Mouse (Mus musculus): ENCODE data around the gene Gal3st3. TPM values are rescaled to one million over a fixed set of nuclear protein-coding genes. Genes with fewer than 3 reads are reported as not detected.

Gal3st3 gene
- polyA plus RNA-seq, 1 experiment from 2014 or later = 10.8 TPM

DNA sequence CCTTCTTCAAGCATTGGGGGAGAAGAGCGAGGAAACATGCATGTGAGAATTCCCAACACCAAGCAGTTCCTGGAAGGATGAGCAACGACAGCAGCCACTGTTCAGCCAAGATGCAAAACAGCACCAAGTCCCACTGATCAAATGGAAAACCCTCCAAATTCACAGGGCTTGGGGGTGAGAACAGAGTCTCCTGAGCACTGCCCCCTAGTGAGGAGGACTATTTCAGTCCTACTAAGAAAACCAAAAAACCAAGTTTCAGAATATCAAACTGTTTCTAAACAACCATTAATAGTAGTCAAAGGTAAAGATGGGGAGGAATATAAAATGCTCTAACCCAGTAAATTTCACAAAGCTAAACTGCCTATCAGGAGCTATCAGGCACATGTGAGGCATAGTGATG lies 21.6 kb upstream of the Gal3st3 start:
- Histone ChIP-seq H3K4me1 (peaks cover 20% of the 10 kb centered on the region), H3K4me3 (no peak overlapping the region), H3K27ac (replicated peaks) (no peak overlapping the region), H3K36me3 (peaks cover 78% of the 10 kb centered on the region), H3K27me3 (ENCODE audit: low read depth, poor library complexity, severe bottlenecking) (no peaks in the 10 kb centered on the region), H3K9me3 (replicated peaks) (no peaks in the 10 kb centered on the region)
- WGBS = 86% methylated on average over 2 of the region's 2 CpGs
- DNase-seq (ENCODE audit: low spot score) = no peak

DNA sequence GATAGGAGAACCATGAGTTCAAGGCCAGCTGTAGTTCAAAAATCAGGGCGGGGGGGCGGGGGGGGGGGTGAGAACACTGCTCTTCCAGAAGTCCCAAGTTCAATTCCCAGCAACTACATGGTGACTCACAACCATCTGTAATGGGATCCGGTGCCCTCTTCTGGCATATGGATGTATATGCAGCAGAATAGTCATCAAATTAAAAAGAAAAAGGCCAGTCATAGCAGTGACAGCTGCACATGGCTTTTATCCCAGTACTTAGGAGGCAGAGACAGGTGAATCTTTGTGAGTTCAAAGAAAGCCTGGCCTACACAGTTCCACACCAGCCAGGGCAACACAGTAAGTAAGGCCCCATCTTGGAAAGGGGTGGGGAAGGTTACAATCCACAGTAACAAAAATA lies 21.0 kb upstream of the Gal3st3 start:
- no peaks in the 10 kb centered on the region for H3K27me3 ChIP-seq (ENCODE audit: low read depth, poor library complexity, severe bottlenecking)
- H3K36me3 ChIP-seq = peaks cover 84% of the 10 kb centered on the region
- WGBS = 94% methylated on average over 3 of the region's 3 CpGs
- DNase-seq (ENCODE audit: low spot score) = no peak
- no peak overlapping the region for H3K27ac ChIP-seq (replicated peaks)
- peaks cover 14% of the 10 kb centered on the region for H3K4me1 ChIP-seq
- no peaks in the 10 kb centered on the region for H3K9me3 ChIP-seq (replicated peaks)
- no peak overlapping the region for H3K4me3 ChIP-seq

DNA sequence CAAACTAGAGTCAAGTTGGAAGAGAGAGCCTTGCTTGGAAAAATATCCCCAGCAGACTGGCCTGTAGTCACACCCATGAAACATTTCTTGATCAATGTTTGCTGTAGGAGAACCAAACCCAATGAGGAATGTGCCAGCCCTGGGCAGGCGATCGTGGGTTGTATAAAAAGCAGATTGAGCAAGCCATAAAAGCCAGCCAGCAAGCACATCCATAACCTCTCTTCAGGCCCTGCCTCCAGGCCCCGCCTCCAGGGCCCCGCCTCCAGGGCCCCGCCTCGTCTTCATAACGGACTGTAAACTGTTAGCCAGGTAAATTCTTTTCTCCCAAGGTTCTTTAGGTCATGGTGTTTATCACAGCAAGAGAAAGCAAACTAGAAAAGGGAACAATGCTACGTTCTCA lies 19.8 kb upstream of the Gal3st3 start:
- Histone ChIP-seq H3K4me3 (no peak overlapping the region), H3K27me3 (ENCODE audit: low read depth, poor library complexity, severe bottlenecking) (no peaks in the 10 kb centered on the region), H3K4me1 (peaks cover 6% of the 10 kb centered on the region), H3K36me3 (peaks cover 97% of the 10 kb centered on the region), H3K27ac (replicated peaks) (no peak overlapping the region), H3K9me3 (replicated peaks) (no peaks in the 10 kb centered on the region)
- DNase-seq (ENCODE audit: low spot score) = no peak
- 87% methylated on average over 8 of the region's 8 CpGs for WGBS

DNA sequence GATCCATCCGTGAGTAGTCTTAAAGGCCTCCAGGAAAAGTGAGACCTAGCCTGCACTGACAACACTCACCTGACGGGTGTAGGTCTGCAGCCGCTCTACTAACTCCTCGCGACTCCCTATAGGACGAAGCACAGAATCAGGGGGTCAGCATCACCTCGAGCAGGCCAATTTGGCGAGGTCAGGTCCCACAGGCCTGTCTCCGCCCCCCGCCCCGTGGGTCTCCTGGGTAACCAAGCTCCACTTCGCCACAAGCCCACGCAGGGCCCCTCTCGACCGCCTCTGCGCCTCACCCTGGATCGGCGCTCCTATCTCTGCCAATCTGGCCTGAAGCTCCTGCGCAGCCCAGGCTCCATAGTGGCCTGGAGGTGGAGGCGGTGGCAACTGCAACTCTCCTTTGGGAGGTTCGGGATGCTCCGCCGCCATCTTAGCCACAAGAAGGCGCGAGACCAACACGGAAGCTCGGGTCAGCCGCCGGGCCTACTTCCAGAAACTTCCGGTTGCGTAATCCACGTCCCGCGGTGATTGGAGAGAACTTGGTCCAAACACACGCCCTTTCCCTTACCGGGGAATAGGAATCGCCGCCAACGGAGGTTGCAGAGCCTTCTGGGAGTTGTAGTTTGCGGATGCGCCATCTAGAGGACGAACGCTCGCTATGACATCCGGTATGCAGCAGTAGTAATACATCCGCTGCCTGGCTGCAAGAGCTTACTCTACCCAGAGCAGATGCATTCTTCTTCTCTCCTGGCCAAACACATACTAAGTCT lies 3.0 kb upstream of the Gal3st3 start, which contains the start of gene Sf3b2:
Sf3b2 (minus strand) TSS at position 484 of the 764 bp plus-strand sequence.
- H3K4me1 ChIP-seq = peaks cover 53% of the 10 kb centered on the region
- H3K9me3 ChIP-seq (replicated peaks) = no peaks in the 10 kb centered on the region
- peaks cover 43% of the 10 kb centered on the region for H3K36me3 ChIP-seq
- peak within 1 kb of the TSS; percentile 96 for H3K27ac ChIP-seq (replicated peaks)
- peak within 1 kb of the TSS; percentile 95 for H3K4me3 ChIP-seq
- DNase-seq (ENCODE audit: low spot score) = peak; percentile 98
- H3K27me3 ChIP-seq (ENCODE audit: low read depth, poor library complexity, severe bottlenecking) = no peaks in the 10 kb centered on the region
- WGBS = under 1% methylated on average over 46 of the region's 46 CpGs

DNA sequence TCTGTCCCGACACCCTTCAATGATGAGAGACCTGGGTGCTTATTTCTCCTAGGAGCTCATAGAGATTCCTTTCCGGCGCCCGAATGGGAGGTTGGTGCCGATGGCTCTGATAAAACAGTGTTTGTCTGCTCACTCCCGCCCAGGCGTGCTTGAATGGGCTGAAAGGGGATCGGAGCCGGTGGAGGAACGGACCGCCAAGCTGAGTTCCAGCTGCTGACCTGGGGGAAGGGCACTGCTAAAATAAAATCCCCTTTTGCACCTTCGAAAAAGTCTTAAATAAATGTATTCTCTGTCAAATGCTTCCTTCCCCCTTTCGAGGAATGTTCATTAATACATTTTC lies 2.4 kb upstream of the Gal3st3 start:
- H3K27ac ChIP-seq (replicated peaks) = peak overlapping the region; percentile 96
- 7% methylated on average over 13 of the region's 13 CpGs for WGBS

DNA sequence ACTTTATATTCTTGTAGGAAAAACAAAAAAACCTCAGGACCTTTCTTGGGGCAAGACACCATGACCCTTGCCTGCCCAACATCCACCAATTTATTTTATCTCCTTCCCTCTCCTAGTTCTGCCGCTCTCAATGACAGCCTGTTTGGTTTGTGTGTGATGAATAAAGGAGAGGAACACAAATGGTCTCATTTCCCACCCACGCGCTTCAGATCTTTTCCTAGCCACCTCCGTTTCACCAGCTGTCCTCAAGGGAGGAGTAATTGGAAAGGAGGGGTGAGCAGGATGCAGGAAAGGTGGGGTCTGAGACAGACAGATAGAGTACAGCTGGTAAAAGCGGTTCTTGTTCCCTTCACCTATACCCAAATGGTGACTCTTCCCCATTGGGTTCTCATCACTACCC lies 1.5 kb upstream of the Gal3st3 start:
- Histone ChIP-seq H3K9me3 (replicated peaks) (no peaks in the 10 kb centered on the region), H3K27ac (replicated peaks) (0 out of 2 replicates have a peak overlapping the region, but pooled peaks have one; percentile 96), H3K27me3 (ENCODE audit: low read depth, poor library complexity, severe bottlenecking) (no peaks in the 10 kb centered on the region), H3K36me3 (peaks cover 28% of the 10 kb centered on the region), H3K4me3 (peak overlapping the region; percentile 95; the same call in 1 of the 2 replicates), H3K4me1 (peaks cover 53% of the 10 kb centered on the region)
- WGBS = 85% methylated on average over 5 of the region's 5 CpGs
- no peak for DNase-seq (ENCODE audit: low spot score)

More for the DNA sequence above, 2.4 kb upstream of the Gal3st3 start:
- DNase-seq (ENCODE audit: low spot score) = no peak
- Histone ChIP-seq H3K4me1 (peaks cover 53% of the 10 kb centered on the region), H3K36me3 (peaks cover 37% of the 10 kb centered on the region), H3K9me3 (replicated peaks) (no peaks in the 10 kb centered on the region), H3K4me3 (peak overlapping the region; percentile 95), H3K27me3 (ENCODE audit: low read depth, poor library complexity, severe bottlenecking) (no peaks in the 10 kb centered on the region)

DNA sequence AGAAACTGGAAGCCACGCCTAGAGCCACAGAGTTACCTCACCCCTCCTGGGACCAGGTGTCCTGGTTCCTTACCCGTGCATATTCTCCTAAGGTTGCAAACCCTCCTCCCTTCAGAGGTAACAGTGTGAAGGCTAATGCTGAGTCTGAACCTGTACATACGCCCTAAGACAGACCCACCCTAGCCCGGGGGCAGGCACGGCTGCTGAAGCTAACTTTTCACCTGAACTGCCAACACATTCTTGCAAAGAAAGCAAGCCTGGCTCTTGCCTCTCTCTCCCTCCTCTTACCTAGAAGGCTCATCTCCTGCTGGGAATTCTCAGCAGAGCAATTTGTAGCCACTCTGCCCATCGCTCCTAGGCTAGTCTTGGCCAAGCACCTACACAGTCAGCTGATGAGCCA lies 2.5 kb downstream of the Gal3st3 start:
- Histone ChIP-seq H3K9me3 (replicated peaks) (no peaks in the 10 kb centered on the region), H3K4me3 (no peak overlapping the region), H3K27ac (replicated peaks) (no peak overlapping the region), H3K36me3 (peaks cover 22% of the 10 kb centered on the region), H3K4me1 (peaks cover 39% of the 10 kb centered on the region), H3K27me3 (ENCODE audit: low read depth, poor library complexity, severe bottlenecking) (no peaks in the 10 kb centered on the region)
- no peak for DNase-seq (ENCODE audit: low spot score)
- WGBS = 85% methylated on average over 6 of the region's 6 CpGs

DNA sequence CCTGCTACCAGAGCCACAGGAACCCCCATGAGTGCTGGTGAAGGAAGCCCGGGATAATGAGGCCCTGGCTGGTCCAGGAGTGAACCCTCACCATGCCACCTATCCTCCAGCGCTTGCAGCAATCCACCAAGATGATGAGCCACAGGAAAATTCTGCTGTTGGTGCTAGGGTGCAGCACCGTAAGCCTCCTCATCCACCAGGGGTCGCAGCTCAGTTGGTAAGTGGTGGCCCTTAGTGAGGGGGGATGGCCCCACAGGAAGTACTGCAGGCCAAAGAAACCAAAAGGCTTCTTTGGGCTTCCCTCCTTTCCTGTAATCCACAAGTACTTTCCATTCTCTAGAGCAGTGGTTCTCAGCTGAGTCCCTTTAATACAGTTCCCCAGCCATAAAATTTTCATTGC lies 4.3 kb downstream of the Gal3st3 start:
- peak; percentile 45 for DNase-seq (ENCODE audit: low spot score)

DNA sequence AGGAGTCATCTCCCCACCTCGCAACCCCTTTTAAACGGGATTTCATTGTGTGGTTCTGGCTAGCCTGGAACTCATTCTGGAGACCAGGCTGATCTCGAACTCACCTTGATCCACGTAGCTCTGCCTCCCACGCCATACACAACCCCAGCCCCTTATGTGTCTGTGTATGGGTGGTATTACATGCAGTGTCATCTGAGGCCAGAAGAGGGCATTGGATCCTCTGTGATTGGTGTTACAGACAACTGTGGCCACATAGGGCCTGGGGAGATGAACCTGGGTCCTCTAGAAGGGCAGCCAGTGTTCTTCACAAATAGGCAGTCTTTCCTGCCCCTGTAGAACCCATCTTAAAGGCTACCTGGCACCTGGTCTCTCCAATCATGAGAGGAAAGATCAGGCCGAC lies 8.1 kb downstream of the Gal3st3 start:
- Histone ChIP-seq H3K9me3 (replicated peaks) (peaks cover 12% of the 10 kb centered on the region), H3K27me3 (ENCODE audit: low read depth, poor library complexity, severe bottlenecking) (peaks cover 21% of the 10 kb centered on the region), H3K27ac (replicated peaks) (no peak overlapping the region), H3K36me3 (peaks cover 53% of the 10 kb centered on the region), H3K4me3 (no peak overlapping the region), H3K4me1 (peaks cover 9% of the 10 kb centered on the region)
- 86% methylated on average over 6 of the region's 6 CpGs for WGBS
- no peak for DNase-seq (ENCODE audit: low spot score)

More for the DNA sequence above, 4.3 kb downstream of the Gal3st3 start:
- Histone ChIP-seq H3K9me3 (replicated peaks) (peaks cover 8% of the 10 kb centered on the region), H3K36me3 (peaks cover 41% of the 10 kb centered on the region), H3K27ac (replicated peaks) (no peak overlapping the region), H3K4me3 (no peak overlapping the region), H3K27me3 (ENCODE audit: low read depth, poor library complexity, severe bottlenecking) (peaks cover 13% of the 10 kb centered on the region), H3K4me1 (peaks cover 26% of the 10 kb centered on the region)
- WGBS = 19% methylated on average over 4 of the region's 4 CpGs

DNA sequence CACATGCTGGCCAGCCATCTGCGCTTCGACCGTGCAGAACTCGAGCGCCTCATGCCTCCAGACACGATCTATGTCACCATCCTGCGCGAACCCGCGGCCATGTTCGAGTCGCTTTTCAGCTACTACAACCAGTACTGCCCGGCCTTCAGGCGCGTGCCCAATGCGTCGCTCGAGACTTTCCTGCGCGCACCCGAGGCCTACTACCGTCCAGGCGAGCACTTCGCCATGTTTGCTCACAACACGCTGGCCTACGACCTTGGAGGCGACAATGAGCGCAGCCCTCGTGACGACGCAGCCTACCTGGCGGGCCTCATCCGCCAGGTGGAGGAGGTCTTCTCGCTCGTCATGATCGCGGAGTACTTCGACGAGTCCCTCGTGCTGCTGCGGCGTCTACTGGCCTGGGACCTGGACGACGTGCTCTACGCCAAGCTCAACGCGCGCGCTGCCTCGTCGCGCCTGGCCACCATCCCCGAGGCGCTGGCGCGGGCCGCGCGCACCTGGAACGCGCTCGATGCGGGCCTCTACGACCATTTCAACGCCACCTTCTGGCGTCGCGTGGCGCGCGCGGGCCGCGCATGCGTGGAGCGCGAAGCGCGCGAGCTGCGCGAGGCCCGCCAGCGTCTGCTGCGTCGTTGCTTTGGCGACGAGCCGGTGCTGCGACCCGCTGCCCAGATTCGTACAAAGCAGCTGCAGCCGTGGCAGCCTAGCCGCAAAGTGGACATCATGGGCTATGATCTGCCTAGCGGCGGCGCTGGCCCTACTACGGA lies 9.0 kb downstream of the Gal3st3 start:
- no peak overlapping the region for H3K27ac ChIP-seq (replicated peaks)
- WGBS = 43% methylated on average over 98 of the region's 98 CpGs
- H3K36me3 ChIP-seq = peaks cover 53% of the 10 kb centered on the region

DNA sequence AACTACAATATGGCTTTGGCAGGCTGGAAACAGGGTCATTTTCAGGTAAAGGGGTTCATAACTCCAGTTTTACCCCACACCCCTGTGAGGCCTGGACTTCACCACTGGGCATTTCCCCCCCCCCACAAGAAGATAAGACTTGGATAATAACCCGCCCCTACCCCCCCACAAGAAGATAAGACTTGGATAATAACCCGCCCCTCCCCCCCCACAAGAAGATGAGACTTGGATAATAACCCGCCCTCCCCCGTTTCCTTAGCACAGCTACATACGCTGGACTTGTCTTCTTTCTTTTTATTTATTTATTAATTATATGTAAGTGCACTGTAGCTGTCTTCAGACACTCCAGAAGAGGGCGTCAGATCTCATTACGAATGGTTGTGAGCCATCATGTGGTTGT lies 10.9 kb downstream of the Gal3st3 start:
- DNase-seq (ENCODE audit: low spot score) = peak; percentile 25
- no peak overlapping the region for H3K4me3 ChIP-seq
- WGBS = 84% methylated on average over 7 of the region's 7 CpGs

More for the DNA sequence above, 9.0 kb downstream of the Gal3st3 start:
- Histone ChIP-seq H3K4me3 (peak overlapping the region; percentile 37), H3K9me3 (replicated peaks) (peaks cover 12% of the 10 kb centered on the region), H3K27me3 (ENCODE audit: low read depth, poor library complexity, severe bottlenecking) (peaks cover 21% of the 10 kb centered on the region), H3K4me1 (peaks cover 9% of the 10 kb centered on the region)
- DNase-seq (ENCODE audit: low spot score) = peak; percentile 30

DNA sequence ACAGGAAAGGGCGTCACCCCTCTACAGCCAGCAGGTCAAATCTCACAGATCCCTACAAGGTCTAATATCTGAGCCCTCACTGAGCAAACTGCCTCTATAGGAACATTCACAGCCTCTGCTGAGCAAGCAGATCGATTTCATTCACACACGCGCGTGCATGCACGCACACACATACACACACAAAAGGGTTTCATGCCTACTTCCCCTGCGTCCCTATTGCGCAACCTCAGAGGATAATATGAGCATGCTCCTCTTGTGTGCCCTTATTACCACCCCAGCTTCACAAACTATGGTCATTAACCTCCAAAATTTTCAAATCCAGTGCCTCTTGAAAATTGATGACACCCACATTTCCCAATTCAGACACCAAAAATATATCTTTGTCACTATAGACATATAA lies 15.1 kb downstream of the Gal3st3 start:
- Histone ChIP-seq H3K27me3 (ENCODE audit: low read depth, poor library complexity, severe bottlenecking) (peaks cover under 1% of the 10 kb centered on the region; the same call in 1 of the 2 replicates), H3K27ac (replicated peaks) (no peak overlapping the region), H3K36me3 (peaks cover 5% of the 10 kb centered on the region), H3K9me3 (replicated peaks) (peaks cover 11% of the 10 kb centered on the region), H3K4me1 (no peaks in the 10 kb centered on the region), H3K4me3 (no peak overlapping the region)
- WGBS = 92% methylated on average over 8 of the region's 8 CpGs
- DNase-seq (ENCODE audit: low spot score) = no peak

More for the DNA sequence above, 10.9 kb downstream of the Gal3st3 start:
- H3K9me3 ChIP-seq (replicated peaks) = peaks cover 12% of the 10 kb centered on the region
- peaks cover 42% of the 10 kb centered on the region for H3K36me3 ChIP-seq
- H3K27ac ChIP-seq (replicated peaks) = no peak overlapping the region
- peaks cover 9% of the 10 kb centered on the region for H3K4me1 ChIP-seq
- H3K27me3 ChIP-seq (ENCODE audit: low read depth, poor library complexity, severe bottlenecking) = peaks cover 21% of the 10 kb centered on the region

DNA sequence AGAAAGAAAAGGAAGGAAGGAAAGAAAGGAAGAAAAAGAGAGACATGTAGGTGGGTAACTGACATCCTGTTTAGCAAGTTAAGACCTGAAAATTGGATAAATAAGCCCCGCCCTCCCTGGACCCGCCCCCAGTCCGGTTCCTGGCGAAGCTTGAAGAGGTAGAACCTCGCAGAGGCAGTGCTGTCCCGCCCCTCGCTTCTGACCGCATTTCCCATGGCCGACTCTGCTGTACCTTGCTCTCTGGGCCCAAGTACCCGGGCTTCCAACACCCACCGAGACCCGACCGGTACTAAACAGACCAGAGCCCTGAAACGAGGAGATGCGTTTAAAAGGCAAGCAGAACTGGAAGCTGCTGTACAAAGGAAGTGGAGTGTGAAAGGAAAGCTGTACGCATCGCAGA lies 25.7 kb downstream of the Gal3st3 start:
- H3K9me3 ChIP-seq (replicated peaks) = no peaks in the 10 kb centered on the region

More for the DNA sequence above, 25.7 kb downstream of the Gal3st3 start:
- Histone ChIP-seq H3K27ac (replicated peaks) (no peak overlapping the region), H3K27me3 (ENCODE audit: low read depth, poor library complexity, severe bottlenecking) (no peaks in the 10 kb centered on the region), H3K4me1 (0 out of 2 replicates have a peak, but pooled peaks cover 3% of the 10 kb centered on the region), H3K4me3 (no peak overlapping the region), H3K36me3 (no peaks in the 10 kb centered on the region)
- DNase-seq (ENCODE audit: low spot score) = no peak
- 60% methylated on average over 17 of the region's 17 CpGs for WGBS
